Mouse (Mus musculus): Measurements from ENCODE around the gene 1700016K19Rik. TPM values are rescaled to one million over a fixed set of nuclear protein-coding genes. Genes with fewer than 3 reads are reported as not detected.

Gene 1700016K19Rik
- polyA plus RNA-seq (2012; ENCODE audit: insufficient read depth, insufficient read length, missing spikeins): not detected in 2 replicates

DNA sequence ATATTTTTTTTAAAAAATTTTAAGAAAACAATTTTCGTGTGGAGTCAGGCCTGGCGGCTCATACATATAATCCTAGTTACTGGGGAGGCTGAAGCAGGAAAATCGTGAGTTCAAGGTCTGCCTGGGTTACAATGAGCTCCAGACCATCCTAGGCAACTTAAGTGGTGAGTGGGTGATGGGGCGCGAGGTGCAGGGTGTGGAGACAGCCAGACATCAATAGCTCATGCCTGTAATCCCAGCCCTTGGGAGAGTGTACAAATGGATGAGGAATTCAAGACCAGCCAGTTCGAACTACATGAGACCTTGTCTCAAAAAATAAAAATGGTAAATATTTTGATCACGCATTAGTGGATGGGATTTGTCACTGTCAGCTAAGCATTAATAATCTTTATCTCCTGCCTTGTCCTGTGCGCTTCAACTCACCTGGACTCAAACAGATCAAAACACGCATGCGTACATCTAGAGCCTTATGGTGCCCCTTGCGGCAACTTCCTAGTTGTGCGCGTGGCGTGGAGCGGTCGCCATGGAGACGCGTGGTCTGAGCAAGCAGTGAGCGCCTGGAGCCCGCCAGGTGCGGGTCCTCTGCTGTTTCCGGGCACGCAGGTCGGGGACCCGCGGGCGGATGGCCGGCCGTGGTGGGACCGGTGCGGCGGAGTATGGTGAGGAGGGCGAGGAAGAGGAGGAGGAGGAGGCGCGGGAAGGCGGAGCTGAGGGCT lies at the start of gene 1700016K19Rik:
Gene 1700016K19Rik (plus strand): TSS at position 473 of the 716 bp plus-strand sequence.
- Histone ChIP-seq H3K4me3 (ENCODE audit: insufficient read depth, low read depth, low read length) (peak within 1 kb of the TSS; percentile 62), H3K4me1 (ENCODE audit: control insufficient read depth, insufficient read depth, insufficient read length, low read length) (no peaks in the 10 kb centered on the region), H3K27ac (replicated peaks; ENCODE audit: low read depth, low read length) (no peak within 1 kb of the TSS)

DNA sequence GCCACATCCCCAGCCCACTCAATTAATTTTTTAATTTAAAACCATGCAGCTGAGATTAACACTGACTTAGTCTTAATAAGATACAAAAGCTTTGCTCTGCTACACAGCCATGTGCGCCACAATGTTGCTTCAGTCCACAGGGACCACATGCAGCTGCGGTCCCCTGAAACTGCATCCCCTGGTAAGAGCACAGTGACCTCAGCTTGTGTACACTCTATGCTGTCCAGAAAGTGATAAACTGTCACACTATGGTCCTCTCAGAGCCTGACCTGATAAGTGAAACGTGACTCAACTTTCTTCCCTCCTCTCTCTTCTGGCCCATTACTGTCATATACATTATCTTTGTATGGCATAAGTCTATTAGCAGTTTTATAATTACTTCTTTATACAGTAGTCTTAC lies 49.3 kb upstream of the 1700016K19Rik start:
- H3K4me3 ChIP-seq (ENCODE audit: insufficient read depth, low read depth, low read length): no peak overlapping the region
- no peak overlapping the region for H3K27ac ChIP-seq (replicated peaks; ENCODE audit: low read depth, low read length)
- no peaks in the 10 kb centered on the region for H3K4me1 ChIP-seq (ENCODE audit: control insufficient read depth, insufficient read depth, insufficient read length, low read length)

DNA sequence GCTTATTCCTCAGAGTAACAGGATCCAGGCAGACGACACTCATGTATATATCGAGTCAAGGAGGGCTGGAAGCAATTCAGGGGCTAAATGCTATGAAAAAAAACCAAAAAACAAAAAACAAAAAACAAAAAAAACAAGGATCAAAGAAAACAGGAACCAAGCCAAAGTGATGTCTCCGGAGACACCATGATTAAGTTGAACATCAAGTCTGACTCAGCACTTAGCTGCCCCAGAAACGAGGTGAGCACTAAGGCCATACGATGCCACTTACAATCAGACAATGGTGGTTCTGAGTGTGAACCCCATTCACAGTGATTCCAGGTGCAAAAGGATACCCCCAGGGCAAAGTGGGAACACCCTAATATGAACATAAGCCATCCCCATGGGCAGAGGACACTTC lies 47.8 kb upstream of the 1700016K19Rik start:
- Histone ChIP-seq H3K4me3 (ENCODE audit: insufficient read depth, low read depth, low read length) (no peak overlapping the region), H3K4me1 (ENCODE audit: control insufficient read depth, insufficient read depth, insufficient read length, low read length) (no peaks in the 10 kb centered on the region), H3K27ac (replicated peaks; ENCODE audit: low read depth, low read length) (no peak overlapping the region)

DNA sequence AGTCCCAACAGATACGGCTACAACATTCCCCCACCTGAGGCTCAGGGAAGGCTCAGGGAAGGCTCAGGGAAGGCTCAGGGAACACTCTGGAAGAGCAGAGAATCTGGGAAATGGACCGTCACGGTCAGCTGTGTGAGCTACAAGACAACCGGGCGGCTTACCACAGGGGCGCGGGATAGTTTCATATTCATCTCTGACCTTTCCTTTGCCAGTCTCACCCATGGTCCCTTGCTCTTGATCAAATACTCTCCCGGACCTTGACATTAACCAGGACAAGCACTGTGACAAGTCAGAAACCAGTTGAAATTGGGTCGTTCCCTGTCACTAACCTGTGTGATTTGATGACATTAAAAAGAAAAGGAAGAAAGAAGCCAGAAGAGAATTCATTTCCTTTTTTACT lies 44.8 kb upstream of the 1700016K19Rik start:
- H3K4me3 ChIP-seq (ENCODE audit: insufficient read depth, low read depth, low read length): no peak overlapping the region
- H3K27ac ChIP-seq (replicated peaks; ENCODE audit: low read depth, low read length): no peak overlapping the region
- H3K4me1 ChIP-seq (ENCODE audit: control insufficient read depth, insufficient read depth, insufficient read length, low read length): no peaks in the 10 kb centered on the region

DNA sequence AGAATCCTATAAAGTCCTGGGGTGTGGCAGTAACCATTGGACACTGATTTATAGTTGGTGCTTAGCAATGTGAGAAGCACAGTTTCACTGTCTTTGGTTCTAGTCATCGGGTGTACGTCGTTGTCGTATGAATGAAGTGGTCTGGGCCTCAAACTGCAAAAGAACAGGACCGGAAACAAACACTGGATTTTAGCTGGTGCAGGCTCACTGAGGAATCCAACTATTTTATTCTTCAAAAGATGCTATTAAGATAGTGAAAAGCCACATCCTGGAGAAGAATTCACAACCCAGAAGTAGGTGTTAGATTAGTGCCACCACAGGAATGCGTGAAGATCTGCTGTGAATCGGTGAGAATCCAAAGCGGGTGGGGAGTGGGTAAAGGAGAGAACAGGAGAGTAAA lies 43.1 kb upstream of the 1700016K19Rik start:
- H3K4me3 ChIP-seq (ENCODE audit: insufficient read depth, low read depth, low read length): no peak overlapping the region
- no peak overlapping the region for H3K27ac ChIP-seq (replicated peaks; ENCODE audit: low read depth, low read length)
- no peaks in the 10 kb centered on the region for H3K4me1 ChIP-seq (ENCODE audit: control insufficient read depth, insufficient read depth, insufficient read length, low read length)

DNA sequence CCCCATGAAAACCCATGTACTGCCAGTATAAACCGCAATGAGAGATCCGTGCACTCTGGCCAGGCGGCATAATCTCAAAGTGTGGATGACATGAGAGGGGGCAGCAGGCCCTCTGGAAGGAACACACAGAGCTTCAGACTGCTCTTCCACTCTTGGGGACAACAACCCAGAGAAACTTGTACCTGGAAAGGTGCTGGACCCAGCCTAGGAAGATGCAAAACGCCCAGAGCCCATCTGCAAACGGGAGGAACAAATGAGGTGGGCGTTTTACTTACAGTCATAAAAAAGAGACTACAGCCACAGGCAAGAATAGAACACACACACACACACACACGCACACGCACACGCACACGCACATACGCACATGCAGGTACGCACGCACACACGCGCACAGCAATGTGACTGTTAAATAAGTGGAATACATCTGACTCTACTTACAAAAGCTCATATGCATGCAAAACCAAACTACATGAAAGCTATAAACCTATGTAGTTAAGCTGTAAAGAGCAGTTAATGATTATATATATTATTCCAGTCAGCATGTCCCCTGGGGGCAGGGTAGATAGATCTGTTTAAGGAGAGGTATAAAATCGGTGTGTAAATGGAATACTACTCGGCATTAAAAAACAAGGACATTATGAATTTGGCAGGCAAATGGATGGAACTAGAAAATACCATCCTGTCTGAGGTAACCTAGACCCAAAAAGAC lies 42.4 kb upstream of the 1700016K19Rik start:
- no peaks in the 10 kb centered on the region for H3K4me1 ChIP-seq (ENCODE audit: control insufficient read depth, insufficient read depth, insufficient read length, low read length)
- no peak overlapping the region for H3K27ac ChIP-seq (replicated peaks; ENCODE audit: low read depth, low read length)
- no peak overlapping the region for H3K4me3 ChIP-seq (ENCODE audit: insufficient read depth, low read depth, low read length)

DNA sequence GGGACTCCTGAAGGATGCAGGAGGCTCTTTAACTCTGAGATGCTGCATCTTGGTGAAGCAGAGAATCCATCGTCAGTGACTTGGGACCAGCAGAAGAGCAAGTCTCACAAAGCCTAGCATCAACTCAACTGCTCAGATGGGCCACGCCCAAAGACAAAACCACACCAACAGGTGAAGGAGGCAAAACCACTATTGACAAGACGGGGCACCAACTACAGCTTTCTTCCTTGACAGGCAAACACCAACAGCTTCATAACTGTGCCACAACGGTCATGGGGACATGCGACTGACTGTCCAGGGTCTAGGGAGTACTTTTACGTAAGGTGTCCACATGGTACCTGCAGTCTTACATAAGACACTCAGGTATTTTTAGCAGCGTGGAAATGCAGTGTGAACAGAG lies 37.9 kb upstream of the 1700016K19Rik start:
- Histone ChIP-seq H3K27ac (replicated peaks; ENCODE audit: low read depth, low read length) (no peak overlapping the region), H3K4me3 (ENCODE audit: insufficient read depth, low read depth, low read length) (no peak overlapping the region), H3K4me1 (ENCODE audit: control insufficient read depth, insufficient read depth, insufficient read length, low read length) (no peaks in the 10 kb centered on the region)

DNA sequence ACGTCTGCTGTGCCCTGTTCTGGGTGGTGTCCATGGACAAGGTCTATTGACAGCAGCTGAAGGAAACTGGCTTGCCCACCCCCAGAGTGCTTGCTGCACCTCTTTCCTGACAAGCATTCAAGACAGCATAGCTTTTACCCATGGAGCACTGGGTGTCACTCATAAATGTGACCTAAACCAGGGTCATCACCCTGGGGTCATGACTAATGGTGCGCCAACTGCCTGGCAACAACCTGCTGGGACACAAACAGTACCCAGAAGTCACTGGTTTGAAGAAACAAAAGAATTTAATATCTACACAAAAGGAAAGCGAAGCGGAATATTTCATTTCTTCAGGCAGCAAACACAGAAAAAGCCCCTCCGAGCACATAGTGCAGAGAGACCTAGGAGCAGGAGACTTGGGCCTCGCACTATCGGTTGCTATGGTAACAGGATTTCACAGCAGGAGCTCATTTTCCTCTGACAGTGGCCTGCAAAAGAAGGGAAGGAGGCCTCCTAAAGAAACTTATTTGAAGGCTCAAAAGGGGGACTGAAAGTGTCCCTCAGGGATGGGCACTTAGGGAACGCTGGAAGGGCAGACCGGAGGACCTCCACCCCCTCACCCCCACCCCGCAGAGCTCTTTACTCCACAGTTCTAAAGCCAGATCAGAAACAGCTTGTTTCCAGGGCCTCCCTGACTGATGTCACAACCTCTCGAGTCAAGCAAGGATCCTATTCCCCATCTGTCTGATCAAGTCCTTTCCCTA lies 35.8 kb upstream of the 1700016K19Rik start:
- Histone ChIP-seq H3K4me1 (ENCODE audit: control insufficient read depth, insufficient read depth, insufficient read length, low read length) (no peaks in the 10 kb centered on the region), H3K27ac (replicated peaks; ENCODE audit: low read depth, low read length) (no peak overlapping the region), H3K4me3 (ENCODE audit: insufficient read depth, low read depth, low read length) (no peak overlapping the region)

DNA sequence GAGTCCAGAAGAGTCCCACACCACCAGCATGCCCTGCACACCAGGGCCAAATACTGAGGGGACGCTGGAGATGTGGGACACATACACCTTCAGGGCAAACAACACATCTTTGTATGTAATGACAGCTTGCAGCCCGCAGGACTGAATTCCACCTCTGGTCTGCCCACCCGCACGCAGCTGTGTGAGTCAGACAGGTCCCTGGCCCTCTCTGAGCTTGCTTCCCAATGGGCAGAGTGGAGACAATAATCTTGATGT lies 35.3 kb upstream of the 1700016K19Rik start:
- H3K4me1 ChIP-seq (ENCODE audit: control insufficient read depth, insufficient read depth, insufficient read length, low read length): no peaks in the 10 kb centered on the region
- no peak overlapping the region for H3K27ac ChIP-seq (replicated peaks; ENCODE audit: low read depth, low read length)
- H3K4me3 ChIP-seq (ENCODE audit: insufficient read depth, low read depth, low read length): no peak overlapping the region

DNA sequence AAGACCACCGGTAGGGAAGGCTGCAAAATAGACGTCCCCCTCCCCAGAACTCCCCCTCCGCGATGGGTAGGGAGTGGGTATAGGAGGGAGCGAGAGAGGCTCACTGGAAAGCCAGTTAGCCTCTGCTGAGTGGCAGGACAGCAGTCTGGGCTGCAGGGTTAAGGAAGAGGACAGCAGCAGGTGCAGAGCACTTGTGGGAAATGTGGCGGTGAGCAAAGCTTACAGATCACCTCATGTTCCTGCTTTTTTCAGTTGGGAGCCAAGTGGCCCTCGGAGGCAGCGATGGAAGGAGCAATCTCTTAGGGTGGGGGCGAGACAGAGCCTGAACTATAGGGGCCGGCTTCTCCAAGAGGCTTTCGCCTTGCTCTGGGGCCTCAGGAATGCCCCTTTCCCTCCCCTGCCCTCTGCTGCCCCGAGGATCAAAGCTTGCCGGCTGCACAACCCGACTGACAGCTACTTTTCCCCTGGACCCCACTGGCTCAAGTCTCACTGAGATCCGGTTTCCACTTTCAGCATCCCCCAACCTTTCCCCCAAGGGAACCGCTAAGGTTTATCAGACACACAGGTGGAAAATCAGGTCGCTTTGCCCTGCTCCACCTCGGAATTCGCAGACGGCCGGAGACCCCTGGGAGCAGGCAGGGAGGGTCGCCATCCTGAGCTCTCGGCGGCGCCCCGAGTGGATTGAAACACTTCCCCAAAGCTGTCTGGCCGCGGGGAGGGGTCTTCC lies 33.9 kb upstream of the 1700016K19Rik start:
- Histone ChIP-seq H3K4me1 (ENCODE audit: control insufficient read depth, insufficient read depth, insufficient read length, low read length) (no peaks in the 10 kb centered on the region), H3K4me3 (ENCODE audit: insufficient read depth, low read depth, low read length) (peak overlapping the region; percentile 88), H3K27ac (replicated peaks; ENCODE audit: low read depth, low read length) (peak overlapping the region; percentile 50; the same call in 1 of the 2 replicates)

DNA sequence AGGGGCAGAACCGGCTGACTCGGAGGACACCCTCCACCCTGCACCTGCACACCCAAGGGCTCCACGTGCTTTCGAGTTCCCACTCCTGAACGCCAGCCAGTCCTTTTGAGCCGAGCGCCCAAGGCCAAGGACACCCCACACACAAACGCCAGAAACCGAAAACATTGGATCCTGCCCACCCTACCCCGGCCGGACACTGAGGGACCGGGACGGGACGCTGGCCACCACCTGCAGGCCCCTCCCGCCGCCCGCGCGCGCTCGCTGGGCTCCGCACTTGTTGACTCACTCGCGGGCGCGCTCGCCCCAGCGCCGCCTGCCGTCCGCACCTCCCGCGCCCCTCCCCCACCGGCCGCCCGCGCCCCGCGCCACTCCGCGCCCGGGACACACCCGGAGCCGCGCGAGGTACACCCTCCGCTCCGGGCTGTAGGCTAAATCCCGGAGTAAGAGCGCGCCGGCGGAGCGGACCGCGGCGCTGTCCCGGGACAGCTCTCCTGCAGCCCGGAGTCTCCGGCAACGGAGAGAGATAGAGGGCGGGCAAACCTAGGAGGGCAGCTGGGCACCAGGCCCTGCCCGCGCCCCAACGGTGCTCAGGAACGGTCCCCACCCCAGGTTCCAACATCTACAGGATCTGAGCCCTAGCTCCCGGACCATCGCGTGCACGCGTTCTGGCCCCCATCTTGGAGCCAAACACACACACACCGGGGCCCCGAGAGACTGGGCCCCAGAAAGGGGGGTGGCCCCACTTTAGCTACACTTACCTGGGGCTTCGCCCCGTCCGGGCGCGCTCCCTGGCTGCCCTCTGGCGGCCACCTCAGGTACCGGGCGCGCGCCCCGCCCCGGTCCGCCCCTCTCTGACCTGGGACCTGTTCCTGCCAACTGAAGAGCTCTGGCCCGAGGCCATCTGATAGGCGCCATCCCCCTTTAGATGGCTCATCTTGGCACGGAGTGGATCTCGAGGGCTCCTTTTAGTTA lies 33.0 kb upstream of the 1700016K19Rik start:
- Histone ChIP-seq H3K4me3 (ENCODE audit: insufficient read depth, low read depth, low read length) (peak overlapping the region; percentile 88), H3K4me1 (ENCODE audit: control insufficient read depth, insufficient read depth, insufficient read length, low read length) (no peaks in the 10 kb centered on the region), H3K27ac (replicated peaks; ENCODE audit: low read depth, low read length) (peak overlapping the region; percentile 50)

DNA sequence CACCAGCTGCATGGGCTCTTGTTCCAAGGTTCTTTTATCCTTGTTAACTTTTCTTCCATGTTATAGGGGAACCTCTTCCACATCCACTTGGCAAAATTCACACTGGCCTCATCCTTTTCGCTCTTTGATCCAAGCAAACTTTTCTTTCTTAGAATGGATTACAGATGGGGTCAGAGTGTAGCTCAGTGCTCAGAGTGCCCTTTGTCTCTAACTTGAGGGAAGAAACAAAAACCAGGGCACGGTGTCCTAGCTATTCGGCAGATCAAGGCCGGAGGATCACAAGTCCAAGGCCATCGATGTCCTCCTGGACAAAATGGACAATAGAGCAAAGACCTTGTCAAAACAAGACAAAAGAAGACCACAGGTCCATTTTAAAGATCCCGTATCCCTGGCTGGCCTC lies 31.0 kb upstream of the 1700016K19Rik start:
- no peak overlapping the region for H3K4me3 ChIP-seq (ENCODE audit: insufficient read depth, low read depth, low read length)
- no peak overlapping the region for H3K27ac ChIP-seq (replicated peaks; ENCODE audit: low read depth, low read length)
- H3K4me1 ChIP-seq (ENCODE audit: control insufficient read depth, insufficient read depth, insufficient read length, low read length): no peaks in the 10 kb centered on the region

DNA sequence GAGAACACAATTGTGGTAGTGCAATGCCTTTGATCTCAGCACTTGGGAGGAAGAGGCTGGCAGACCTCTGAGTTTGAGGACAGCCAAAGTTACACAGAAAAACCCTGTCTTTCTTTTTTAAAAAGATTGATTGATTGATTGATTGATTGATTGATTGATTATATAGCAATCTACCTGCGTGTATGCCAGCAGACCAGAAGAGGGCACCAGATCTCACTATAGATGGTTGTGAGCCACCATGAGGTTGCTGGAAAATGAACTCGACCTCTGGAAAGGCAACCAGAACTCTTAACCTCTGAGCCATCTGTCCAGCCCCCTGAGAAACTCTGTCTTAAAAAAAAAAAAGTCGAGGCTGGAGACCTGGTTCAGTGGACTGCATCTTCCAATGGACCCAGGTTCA lies 29.1 kb upstream of the 1700016K19Rik start:
- H3K4me1 ChIP-seq (ENCODE audit: control insufficient read depth, insufficient read depth, insufficient read length, low read length): no peaks in the 10 kb centered on the region
- H3K4me3 ChIP-seq (ENCODE audit: insufficient read depth, low read depth, low read length): no peak overlapping the region
- no peak overlapping the region for H3K27ac ChIP-seq (replicated peaks; ENCODE audit: low read depth, low read length)

DNA sequence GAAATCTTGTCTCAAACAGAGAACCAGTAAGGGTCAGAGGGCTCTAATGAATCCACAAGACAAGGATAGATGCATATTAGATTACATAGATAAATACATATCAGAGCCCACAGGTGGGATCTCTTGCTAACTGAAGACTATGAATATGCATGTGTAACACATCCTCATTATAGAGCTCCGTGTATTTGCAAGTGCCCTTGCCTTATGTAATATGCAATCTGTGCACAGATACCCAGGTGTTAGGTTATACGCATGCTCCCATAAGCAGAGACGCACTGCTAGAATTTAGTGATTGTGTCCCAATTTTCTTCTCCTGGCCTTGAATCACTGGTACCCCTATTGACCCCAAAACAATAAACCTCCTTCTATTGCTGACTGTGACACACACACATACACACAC lies 27.5 kb upstream of the 1700016K19Rik start:
- Histone ChIP-seq H3K27ac (replicated peaks; ENCODE audit: low read depth, low read length) (no peak overlapping the region), H3K4me1 (ENCODE audit: control insufficient read depth, insufficient read depth, insufficient read length, low read length) (no peaks in the 10 kb centered on the region), H3K4me3 (ENCODE audit: insufficient read depth, low read depth, low read length) (no peak overlapping the region)

All from brown adipose tissue, adult 24 weeks (tissue).